Mouse (Mus musculus) liver, adult 2 months (tissue): ENCODE results near the gene Zscan10. TPM values are rescaled to one million over a fixed set of nuclear protein-coding genes. Genes with fewer than 3 reads are reported as not detected.
A peak's percentile ranks its signal among the peaks of the same experiment; 100 is the strongest.

Experiments
- DNase-seq: peaks from one replicate; pipeline ENCODE4 v3.0.0-alpha.2; 2011; ENCODE audit warnings: low read depth, low spot score; ENCODE audit errors: extremely low read depth
- H3K27ac ChIP-seq: fragments of 200-500 bp; replicated peaks from 2 replicates; pipeline ENCODE4 v1.5.1; 2012; ENCODE audit warnings: low read depth, mild to moderate bottlenecking, control low read depth, inconsistent platforms, low read length; ENCODE audit not compliant: insufficient read depth
- H3K27me3 ChIP-seq: fragments of 200-500 bp; 2 replicates; pipeline ENCODE4 v1.6.1; 2012; ENCODE audit warnings: mild to moderate bottlenecking, moderate library complexity, low read length, inconsistent platforms; ENCODE audit not compliant: control insufficient read depth, insufficient read depth
- H3K36me3 ChIP-seq: fragments of 200-500 bp; 2 replicates; pipeline ENCODE4 v1.6.1; 2012; ENCODE audit warnings: low read length, inconsistent platforms; ENCODE audit not compliant: control insufficient read depth, insufficient read depth
- H3K4me1 ChIP-seq: fragments of 200-500 bp; 2 replicates; pipeline ENCODE4 v1.6.1; 2011; ENCODE audit warnings: low read length; ENCODE audit not compliant: control insufficient read depth, insufficient read depth
- H3K4me3 ChIP-seq: fragments of 200-500 bp; 2 replicates; pipeline ENCODE4 v1.5.1; 2011; ENCODE audit warnings: low read depth, mild to moderate bottlenecking, control low read depth, low read length, moderate library complexity; ENCODE audit not compliant: insufficient read depth
- H3K79me2 ChIP-seq: fragments of 200-500 bp; 2 replicates; pipeline ENCODE4 v1.6.1; 2012; ENCODE audit warnings: inconsistent platforms, mild to moderate bottlenecking, low read length, moderate library complexity; ENCODE audit not compliant: control insufficient read depth, insufficient read depth
- H3K9ac ChIP-seq: fragments of 200-500 bp; 2 replicates; pipeline ENCODE4 v1.6.1; 2012; ENCODE audit warnings: low read depth, mild to moderate bottlenecking, control low read depth, inconsistent platforms, low read length
- CTCF ChIP-seq: fragments of 200-500 bp; IDR thresholded peaks from 2 replicates; pipeline ENCODE4 v1.5.1; 2011; ENCODE audit warnings: low read depth, low read length, control low read depth
- POLR2A ChIP-seq: fragments of 200-500 bp; IDR thresholded peaks from 2 replicates; pipeline ENCODE4 v1.6.1; 2011; ENCODE audit warnings: low read length, control low read depth; ENCODE audit not compliant: insufficient read depth; ENCODE audit errors: extremely low read depth
- WGBS: fragments of 180-500 bp; shearing (Covaris S2); methylation state at CpG from one replicate; pipeline ENCODE4 v1.1.7; 2018; 5-methylcytosine and 5-hydroxymethylcytosine counted together
- polyA plus RNA-seq: library from polyadenylated mRNA; depleted of rRNA; stranded (reverse); fragments of >200 nt; gene quantifications from 2 replicates; pipeline ENCODE4 v1.2.3, GENCODE M21; 2012
- total RNA-seq: library from RNA; depleted of rRNA; stranded (reverse); fragments of >200 nt; gene quantifications from 2 replicates; pipeline ENCODE4 v1.2.3, GENCODE M21; 2014

Zscan10 gene
- total and polyA plus RNA-seq, 2 experiments, result not detected

DNA sequence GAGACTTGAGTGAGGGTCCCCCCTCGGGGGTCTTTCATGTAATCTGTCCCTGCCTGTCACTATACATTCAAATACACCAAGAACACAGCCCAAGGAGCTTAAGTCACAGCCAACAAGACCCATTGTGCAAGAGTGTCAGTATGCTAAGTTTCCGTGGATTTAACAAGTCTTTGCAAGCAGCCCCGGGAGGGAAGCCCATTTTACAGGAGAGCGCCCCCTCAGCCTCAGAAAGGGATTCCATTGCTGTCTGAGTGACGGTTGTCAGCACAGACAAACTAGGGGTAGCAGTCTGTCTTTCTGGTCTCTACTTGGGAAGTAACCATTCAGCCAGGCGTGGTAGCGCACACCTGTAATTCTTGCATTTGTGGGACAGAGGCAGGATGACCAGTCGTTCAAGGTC, 26.5 kb upstream of the Zscan10 start:
- no peak for TF ChIP-seq CTCF
- TF ChIP-seq POLR2A, result no peak
- no peaks in the 10 kb centered on the region for H3K79me2 ChIP-seq
- H3K27me3 ChIP-seq, result no peaks in the 10 kb centered on the region
- no peaks in the 10 kb centered on the region for H3K36me3 ChIP-seq
- H3K4me1 ChIP-seq, result no peaks in the 10 kb centered on the region
- 92% methylated on average over 8 of the region's 8 CpGs for WGBS
- DNase-seq, result no peak
- no peak overlapping the region for H3K4me3 ChIP-seq
- no peak overlapping the region for H3K9ac ChIP-seq
- no peak overlapping the region for H3K27ac ChIP-seq

- no peaks in the 10 kb centered on the region for H3K27me3 ChIP-seq
- DNase-seq, result no peak
These were observed 24.6 kb upstream of the Zscan10 start for GRCm38 (mm10) chr17:23575951-23576552.

DNA sequence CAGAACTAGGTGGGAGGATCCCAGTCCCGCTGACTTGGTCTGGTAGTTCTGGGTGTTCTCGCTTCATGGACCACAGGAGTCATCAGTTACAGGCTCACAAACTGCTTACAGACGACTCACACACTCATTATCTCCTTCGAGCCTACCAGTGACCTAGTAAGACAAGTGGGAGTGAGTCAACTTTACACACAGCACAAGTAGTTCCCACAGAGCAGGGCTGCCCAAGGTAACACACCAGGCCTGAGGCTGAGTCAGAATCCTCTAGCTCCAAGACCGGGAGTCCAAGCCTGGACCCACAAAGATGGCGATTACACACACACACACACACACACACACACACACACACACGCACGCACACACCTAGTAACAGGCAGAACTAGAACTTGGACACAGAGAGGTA, 15.9 kb upstream of the Zscan10 start:
- DNase-seq, result no peak
- Histone ChIP-seq H3K27ac (no peak overlapping the region), H3K4me3 (no peak overlapping the region), H3K79me2 (no peaks in the 10 kb centered on the region), H3K9ac (no peak overlapping the region), H3K27me3 (no peaks in the 10 kb centered on the region), H3K4me1 (no peaks in the 10 kb centered on the region), H3K36me3 (no peaks in the 10 kb centered on the region)
- no peak for TF ChIP-seq POLR2A
- WGBS, result 89% methylated on average over 8 of the region's 8 CpGs

More at GRCm38 (mm10) chr17:23575951-23576552, 24.6 kb upstream of the Zscan10 start:
- WGBS, result 98% methylated on average over 38 of the region's 38 CpGs
- TF ChIP-seq POLR2A, result no peak
- no peak for TF ChIP-seq CTCF
- Histone ChIP-seq H3K27ac (no peak overlapping the region), H3K36me3 (no peaks in the 10 kb centered on the region), H3K9ac (no peak overlapping the region), H3K4me1 (no peaks in the 10 kb centered on the region), H3K4me3 (no peak overlapping the region), H3K79me2 (no peaks in the 10 kb centered on the region)

- Histone ChIP-seq H3K4me3 (peak overlapping the region; percentile 56), H3K27ac (no peak overlapping the region), H3K9ac (peak overlapping the region; percentile 42), H3K36me3 (no peaks in the 10 kb centered on the region), H3K4me1 (no peaks in the 10 kb centered on the region), H3K79me2 (no peaks in the 10 kb centered on the region), H3K27me3 (no peaks in the 10 kb centered on the region)
- WGBS, result 2% methylated on average over 22 of the region's 22 CpGs
- DNase-seq, result no peak
- TF ChIP-seq POLR2A, result no peak
These were observed 14.8 kb upstream of the Zscan10 start for GRCm38 (mm10) chr17:23585721-23586491.

DNA sequence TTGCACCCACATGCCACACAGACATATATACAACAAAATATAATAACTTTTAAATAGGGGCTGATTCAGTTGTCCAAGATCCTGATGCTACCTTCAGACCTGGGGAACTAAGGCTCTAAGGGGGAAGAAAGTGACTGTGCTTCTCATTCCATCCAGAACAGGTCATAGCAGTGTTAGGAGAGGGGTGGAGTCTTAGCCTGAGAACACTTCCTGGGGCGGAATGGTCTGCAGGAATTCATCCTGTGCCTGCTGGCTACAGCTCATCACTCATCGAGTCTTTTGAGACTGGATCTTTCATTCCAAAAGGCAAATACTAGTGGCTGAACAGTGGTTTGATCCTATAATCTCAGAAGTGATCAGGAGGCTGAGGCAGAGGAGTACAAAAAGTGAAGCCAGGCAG, 13.4 kb upstream of the Zscan10 start:
- Histone ChIP-seq H3K4me3 (no peak overlapping the region), H3K9ac (no peak overlapping the region), H3K79me2 (no peaks in the 10 kb centered on the region), H3K36me3 (no peaks in the 10 kb centered on the region), H3K27ac (no peak overlapping the region), H3K27me3 (no peaks in the 10 kb centered on the region), H3K4me1 (peaks cover 1% of the 10 kb centered on the region)
- DNase-seq, result no peak
- 73% methylated on average over 2 of the region's 2 CpGs for WGBS
- TF ChIP-seq CTCF, result no peak
- no peak for TF ChIP-seq POLR2A

GRCm38 (mm10) chr17:23592208-23592925, 8.3 kb upstream of the Zscan10 start:
- Histone ChIP-seq H3K27me3 (no peaks in the 10 kb centered on the region), H3K27ac (no peak overlapping the region), H3K4me1 (peaks cover 4% of the 10 kb centered on the region), H3K4me3 (peak overlapping the region; percentile 22), H3K79me2 (no peaks in the 10 kb centered on the region), H3K36me3 (no peaks in the 10 kb centered on the region), H3K9ac (no peak overlapping the region; the same call in 1 of the 2 replicates)
- peak; percentile 82 for DNase-seq
- WGBS, result 8% methylated on average over 34 of the region's 34 CpGs
- TF ChIP-seq CTCF, result no peak
- TF ChIP-seq POLR2A, result 0 out of 2 replicates have a peak, but pooled peaks have one; percentile 23
